Mouse (Mus musculus) lung, postnatal 0 days (tissue): ENCODE measurements around the gene Sbno2. TPM values are rescaled to one million over a fixed set of nuclear protein-coding genes. Genes with fewer than 3 reads are reported as not detected.
A peak's percentile ranks its signal among the peaks of the same experiment; 100 is the strongest.

ENCODE experiments used
- ATAC-seq: fragments of 200-750 bp; cut with Nextera tagmentation; 2 replicates; pipeline ENCODE4 v1.8.0; 2017; ENCODE audit warnings: moderate library complexity
- DNase-seq: peaks from one replicate; pipeline ENCODE4 v3.0.0-alpha.2; 2016; ENCODE audit warnings: low spot score
- H3K27ac ChIP-seq: fragments of 300-500 bp; sonication (generic); 2 replicates; pipeline ENCODE4 v1.5.1; 2014; ENCODE audit warnings: antibody characterized with exemption, mild to moderate bottlenecking, low read length, mixed read lengths
- H3K27me3 ChIP-seq: fragments of 300-500 bp; sonication (generic); replicated peaks from 2 replicates; pipeline ENCODE4 v1.6.1; 2014; ENCODE audit warnings: low read length, mixed read lengths; ENCODE audit not compliant: insufficient read depth
- H3K36me3 ChIP-seq: fragments of 300-500 bp; sonication (generic); 2 replicates; pipeline ENCODE4 v1.6.1; 2014; ENCODE audit warnings: low read length, mixed read lengths; ENCODE audit not compliant: insufficient read depth
- H3K4me1 ChIP-seq: fragments of 300-500 bp; sonication (generic); 2 replicates; pipeline ENCODE4 v1.6.1; 2014; ENCODE audit warnings: antibody characterized with exemption, low read depth, low read length, mixed read lengths; ENCODE audit not compliant: insufficient read depth
- H3K4me2 ChIP-seq: fragments of 300-500 bp; sonication (generic); replicated peaks from 2 replicates; pipeline ENCODE4 v1.6.1; 2014; ENCODE audit warnings: low read depth, mild to moderate bottlenecking, low read length, moderate library complexity, mixed read lengths
- H3K4me3 ChIP-seq: fragments of 300-500 bp; sonication (generic); 2 replicates; pipeline ENCODE4 v1.5.1; 2014; ENCODE audit warnings: low read depth, low read length
- H3K9ac ChIP-seq: fragments of 300-500 bp; sonication (generic); replicated peaks from 2 replicates; pipeline ENCODE4 v1.6.1; 2014; ENCODE audit warnings: low read depth, mild to moderate bottlenecking
- H3K9me3 ChIP-seq: fragments of 300-500 bp; sonication (generic); 2 replicates; pipeline ENCODE4 v1.6.1; 2016; ENCODE audit warnings: low read length, mixed read lengths
- CTCF ChIP-seq: IDR thresholded peaks from 2 replicates; pipeline ENCODE4 v1.5.1; 2016; ENCODE audit warnings: antibody characterized with exemption, mild to moderate bottlenecking
- EP300 ChIP-seq: IDR thresholded peaks from 2 replicates; pipeline ENCODE4 v1.6.1; 2016; ENCODE audit warnings: antibody characterized with exemption, mild to moderate bottlenecking, control low read depth
- WGBS: fragments of 180-500 bp; shearing (Covaris S2); extraction: QIAGEN DNeasy Blood & Tissue Kit; methylation state at CpG from one replicate; pipeline ENCODE4 v1.1.7; 2014; 5-methylcytosine and 5-hydroxymethylcytosine counted together
- polyA plus RNA-seq: library from polyadenylated mRNA; unstranded; fragments of >200 nt; fragmentation: Nextera tagmentation; extraction: Ambion mirVana; gene quantifications from 2 replicates; pipeline ENCODE4 v1.2.1, GENCODE M21; 2015

Sbno2 gene
- polyA plus RNA-seq, 1 experiment from 2014 or later = 17.5 TPM

DNA sequence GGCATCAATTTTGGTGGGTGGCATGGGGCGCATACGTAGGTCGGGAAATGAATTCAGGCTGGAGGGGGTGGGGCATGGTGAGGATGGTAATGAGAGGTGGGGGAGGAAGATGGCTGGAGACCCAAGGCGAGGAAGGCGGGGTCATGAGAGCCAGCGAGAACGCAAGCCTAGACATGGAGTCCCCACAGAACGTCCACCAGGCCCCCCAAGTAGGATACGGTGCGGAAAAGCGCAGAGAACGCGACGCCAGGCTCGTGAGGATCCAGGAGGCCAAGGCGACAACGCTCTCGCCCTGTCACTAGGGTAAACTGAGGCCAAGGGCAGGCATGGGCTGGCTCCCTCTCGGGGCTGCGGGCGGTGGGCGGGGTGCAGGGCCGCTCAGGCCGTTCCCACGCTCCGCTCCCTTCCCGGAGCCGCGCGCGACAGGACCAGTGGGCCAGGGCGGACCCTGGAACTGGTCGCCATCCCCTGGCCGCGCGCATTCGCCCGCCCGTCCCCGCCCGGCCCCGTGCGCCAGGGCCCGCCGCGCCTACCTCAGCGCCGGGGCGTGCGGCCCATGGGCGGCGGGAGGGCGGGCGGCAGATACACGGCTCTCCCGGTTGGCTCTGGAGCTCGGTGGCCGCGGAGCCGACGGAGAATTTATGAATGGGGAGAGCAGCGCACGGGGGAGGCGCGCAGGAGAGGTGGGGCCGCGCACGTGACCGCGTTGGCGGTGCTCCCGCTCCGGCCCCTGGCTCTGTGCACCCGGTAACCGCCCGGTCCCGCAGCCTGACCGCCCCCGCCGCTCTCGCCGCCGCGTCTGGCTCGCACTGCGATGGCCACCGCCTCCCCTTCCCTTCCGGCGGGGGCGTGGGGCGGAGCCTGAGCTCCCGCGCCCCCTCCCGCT is 33.4 kb upstream of the Sbno2 start, which contains the start of gene Atp5d:
Gene Atp5d (plus strand): TSS at position 80 of the 886 bp plus-strand sequence.
- DNase-seq (peak; percentile 64), ATAC-seq (0 out of 2 replicates have a peak, but pooled peaks have one; percentile 1)
- Histone ChIP-seq H3K4me2 (peak within 1 kb of the TSS; percentile 98), H3K9me3 (no peaks in the 10 kb centered on the region), H3K4me1 (peaks cover 14% of the 10 kb centered on the region; the same call in 1 of the 2 replicates), H3K36me3 (no peaks in the 10 kb centered on the region), H3K27me3 (peaks cover 15% of the 10 kb centered on the region), H3K9ac (peak within 1 kb of the TSS; percentile 34), H3K4me3 (peak within 1 kb of the TSS; percentile 53), H3K27ac (peak within 1 kb of the TSS; percentile 68)
- 3% methylated on average over 53 of the region's 94 CpGs for WGBS
- TF ChIP-seq EP300 (no peak), CTCF (no peak)

- peak overlapping the region; percentile 98 for H3K4me2 ChIP-seq
- H3K4me3 ChIP-seq = peak overlapping the region; percentile 53; the same call in 1 of the 2 replicates
- H3K27ac ChIP-seq = 0 out of 2 replicates have a peak overlapping the region, but pooled peaks have one; percentile 14
- no peaks in the 10 kb centered on the region for H3K36me3 ChIP-seq
- H3K9ac ChIP-seq = no peak overlapping the region
- H3K27me3 ChIP-seq = peaks cover 15% of the 10 kb centered on the region
- DNase-seq (no peak), ATAC-seq (no peak)
- 4% methylated on average over 26 of the region's 33 CpGs for WGBS
- TF ChIP-seq EP300 (0 out of 2 replicates have a peak, but pooled peaks have one; percentile 1), CTCF (no peak)
- peaks cover 13% of the 10 kb centered on the region; the same call in 1 of the 2 replicates for H3K4me1 ChIP-seq
- no peaks in the 10 kb centered on the region for H3K9me3 ChIP-seq
These were observed 32.5 kb upstream of the Sbno2 start for GRCm38 (mm10) chr10:80137626-80138552.

DNA sequence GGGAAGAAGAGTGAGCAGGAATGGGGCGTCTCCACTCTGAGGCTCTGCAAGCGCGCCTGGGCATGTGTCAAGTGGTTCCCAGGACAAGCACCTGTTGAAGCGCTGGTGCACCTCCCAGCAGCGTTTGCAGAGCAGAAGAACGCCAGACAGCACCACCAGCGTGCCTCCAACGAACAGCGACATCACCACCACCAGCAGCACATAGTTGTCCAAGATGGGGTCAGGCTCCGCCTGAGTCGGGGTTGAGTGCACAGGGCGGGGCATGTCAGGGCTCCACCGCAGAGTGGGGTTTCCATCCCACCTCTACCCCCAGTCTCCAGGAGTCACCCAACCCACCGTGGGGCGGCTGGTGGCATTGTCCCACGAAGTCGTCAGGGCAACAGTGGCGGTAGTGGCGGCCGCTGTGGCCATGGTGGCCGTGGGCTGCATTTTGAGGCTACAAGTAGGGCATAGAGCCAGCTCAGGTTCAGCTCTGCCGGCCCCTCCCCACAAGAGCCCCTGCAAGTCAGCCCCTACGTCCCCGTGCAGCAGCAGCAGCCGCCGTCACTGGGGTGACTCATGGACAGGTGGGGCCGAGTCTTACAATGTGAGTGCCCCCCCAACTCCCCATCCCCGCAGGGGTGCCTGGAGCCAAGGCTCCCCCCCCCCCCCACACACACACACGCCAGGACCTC is 31.7 kb upstream of the Sbno2 start:
- Histone ChIP-seq H3K9ac (no peak overlapping the region), H3K27ac (peak overlapping the region; percentile 57)
- 3% methylated on average over 26 of the region's 29 CpGs for WGBS

GRCm38 (mm10) chr10:80136179-80136951 is 31.0 kb upstream of the Sbno2 start:
- Histone ChIP-seq H3K4me2 (peak overlapping the region; percentile 98), H3K9ac (no peak overlapping the region), H3K27ac (peak overlapping the region; percentile 57), H3K27me3 (peaks cover 15% of the 10 kb centered on the region), H3K9me3 (no peaks in the 10 kb centered on the region), H3K4me1 (peaks cover 7% of the 10 kb centered on the region; the same call in 1 of the 2 replicates), H3K36me3 (no peaks in the 10 kb centered on the region), H3K4me3 (peak overlapping the region; percentile 23)
- 18% methylated on average over 38 of the region's 49 CpGs for WGBS
- no peak for DNase-seq
- TF ChIP-seq CTCF (no peak), EP300 (no peak)
- ATAC-seq = no peak

More for the DNA sequence above, 31.7 kb upstream of the Sbno2 start:
- Histone ChIP-seq H3K36me3 (no peaks in the 10 kb centered on the region), H3K4me2 (peak overlapping the region; percentile 98), H3K27me3 (peaks cover 15% of the 10 kb centered on the region), H3K9me3 (no peaks in the 10 kb centered on the region), H3K4me1 (peaks cover 7% of the 10 kb centered on the region; the same call in 1 of the 2 replicates), H3K4me3 (peak overlapping the region; percentile 23)
- DNase-seq = peak; percentile 76
- TF ChIP-seq CTCF = no peak
- 0 out of 2 replicates have a peak, but pooled peaks have one; percentile 27 for TF ChIP-seq EP300
- peak; percentile 25 for ATAC-seq

GRCm38 (mm10) chr10:80135641-80136040 is 30.3 kb upstream of the Sbno2 start:
- TF ChIP-seq EP300 = no peak
- no peak for TF ChIP-seq CTCF
- WGBS = 86% methylated on average over 1 of the region's 1 CpGs
- H3K4me1 ChIP-seq = peaks cover 7% of the 10 kb centered on the region; the same call in 1 of the 2 replicates

More at GRCm38 (mm10) chr10:80135641-80136040, 30.3 kb upstream of the Sbno2 start:
- Histone ChIP-seq H3K4me3 (no peak overlapping the region), H3K27ac (no peak overlapping the region), H3K9me3 (no peaks in the 10 kb centered on the region), H3K9ac (no peak overlapping the region), H3K36me3 (no peaks in the 10 kb centered on the region), H3K4me2 (no peak overlapping the region), H3K27me3 (peaks cover 15% of the 10 kb centered on the region)
- no peak for ATAC-seq
- no peak for DNase-seq
